Mouse (Mus musculus) kidney, postnatal 14 days (tissue): ENCODE measurements around the gene Kif1b.

ENCODE experiments used
- DNase-seq: peaks from one replicate; pipeline ENCODE4 v3.0.0; 2022; ENCODE audit warnings: mixed read lengths

Kif1b gene

DNA sequence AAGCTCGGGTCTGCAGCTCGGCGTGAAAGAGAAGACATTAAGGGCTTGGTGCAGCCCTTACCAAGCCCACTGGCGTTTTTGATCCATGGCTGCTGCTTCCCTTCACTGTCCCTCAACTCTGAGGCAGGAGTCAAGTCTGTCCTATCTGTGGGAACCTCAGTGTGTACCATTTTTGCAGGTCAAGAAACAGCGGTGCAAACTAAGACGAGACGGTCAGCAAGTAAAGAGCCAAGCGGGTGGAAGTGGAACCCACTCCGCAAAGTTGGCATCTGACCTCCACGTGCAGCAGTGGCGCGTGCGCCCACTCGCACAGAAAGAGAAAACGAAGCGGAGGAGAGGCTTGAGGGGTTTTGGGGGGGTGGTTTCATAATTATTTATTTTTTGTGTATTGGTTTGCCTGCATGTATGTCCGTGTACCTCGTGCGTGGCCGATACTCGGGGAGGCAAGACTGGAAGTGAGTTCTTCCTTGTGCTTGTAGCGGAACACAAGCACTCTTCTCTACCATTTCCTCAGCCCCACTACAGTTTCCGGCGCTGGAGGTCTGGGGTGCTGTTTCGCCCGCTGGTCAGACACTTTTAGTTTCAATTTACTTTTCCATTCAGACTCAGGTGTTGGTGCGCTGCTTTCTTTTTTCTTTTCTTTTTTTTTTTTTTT is 140.4 kb downstream of the Kif1b start:
- peak; percentile 50 for DNase-seq

DNA sequence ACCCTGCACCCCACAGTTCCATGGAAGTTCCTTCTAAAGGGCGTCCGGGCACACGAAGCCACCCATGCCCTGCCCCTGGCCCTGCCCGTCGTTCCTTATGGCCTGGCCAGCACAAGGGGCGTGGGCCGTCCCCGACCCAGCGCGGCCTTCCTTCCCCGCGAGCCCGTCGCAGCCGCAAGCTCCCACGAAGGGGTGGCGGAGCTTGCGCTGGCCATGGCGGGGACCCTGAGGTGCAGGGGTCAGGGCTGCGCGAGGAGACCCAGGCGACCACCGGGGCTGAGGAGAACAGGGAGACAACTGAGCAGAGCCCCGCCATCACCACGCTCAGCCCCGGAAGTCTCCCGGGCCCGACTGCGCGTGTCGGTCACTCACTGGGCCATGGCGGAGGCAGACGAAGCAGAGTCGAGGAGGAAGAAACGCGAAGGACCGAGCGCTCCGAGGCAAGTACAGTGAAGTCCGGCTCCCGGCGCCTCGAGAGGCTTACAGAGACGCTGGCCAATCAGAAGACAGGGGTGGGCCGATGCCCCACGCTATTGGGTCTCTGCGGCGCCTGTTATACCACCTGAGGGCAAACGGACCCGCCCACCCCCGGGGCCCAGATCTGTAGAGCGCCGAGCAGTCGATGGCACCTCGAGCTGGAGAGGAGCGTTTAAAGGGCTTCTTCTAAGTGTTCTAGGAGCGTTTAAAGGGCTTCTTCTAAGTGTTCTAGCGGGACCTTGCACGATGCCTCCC is 141.1 kb downstream of the Kif1b start, which contains the start of gene Pgd:
Pgd (minus strand) TSS at position 557 of the 732 bp plus-strand sequence.
- peak; percentile 98 for DNase-seq

DNA sequence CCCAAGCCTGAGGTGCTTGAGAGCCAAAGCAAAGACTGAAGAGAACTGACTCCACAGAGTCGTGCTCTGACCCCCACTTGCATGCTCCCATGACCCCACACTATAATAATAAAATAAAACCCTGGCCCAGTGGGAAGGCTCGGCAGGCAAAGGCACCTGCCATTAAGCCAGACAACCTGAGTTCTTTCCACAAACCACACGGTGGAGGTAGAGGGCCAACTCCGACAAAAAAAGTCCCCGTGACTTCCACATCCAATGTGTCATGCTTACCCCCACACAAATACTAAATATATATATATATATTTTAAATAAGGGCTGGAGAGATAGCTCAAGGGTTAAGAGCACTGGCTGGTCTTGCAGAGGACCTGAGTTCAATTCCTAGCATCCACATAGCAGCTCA is 143.3 kb downstream of the Kif1b start:
- no peak for DNase-seq

DNA sequence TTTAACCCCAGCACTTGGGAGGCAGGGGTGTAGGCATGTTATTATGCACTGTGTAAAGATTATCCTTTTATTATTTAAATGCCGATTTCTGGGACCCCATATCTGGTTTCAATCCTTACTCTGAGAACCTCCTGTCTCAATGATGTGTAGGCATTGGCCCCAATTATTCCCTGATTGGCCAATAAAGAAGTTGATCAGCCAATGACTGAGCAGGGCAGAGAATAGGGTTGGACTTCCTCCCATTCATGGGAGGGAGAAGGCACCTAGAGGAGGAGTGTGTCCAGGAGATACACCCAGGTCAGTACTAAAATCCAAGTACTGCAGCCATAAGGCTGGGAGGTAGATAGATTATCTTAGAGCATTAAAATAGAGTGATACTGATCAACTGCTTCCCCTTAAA is 144.3 kb downstream of the Kif1b start:
- no peak for DNase-seq

DNA sequence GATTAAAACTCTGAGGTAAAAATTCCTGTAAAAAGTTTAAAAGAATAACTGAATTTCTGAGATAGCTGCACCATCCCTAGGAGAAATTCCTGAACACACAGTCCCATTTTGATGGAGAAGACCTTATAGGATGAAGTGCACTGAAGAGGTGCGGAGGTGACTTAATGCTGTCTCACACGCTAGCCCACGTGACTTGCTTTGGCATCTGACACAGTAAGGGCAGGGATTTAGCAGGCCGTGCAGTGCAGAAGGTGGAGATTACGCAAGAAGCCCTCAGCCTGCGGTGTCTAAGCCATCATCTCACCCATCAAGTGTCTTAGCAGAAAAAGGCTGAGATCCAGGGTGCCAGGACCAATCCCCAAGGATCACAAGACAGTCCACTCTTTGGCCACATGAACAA is 146.3 kb downstream of the Kif1b start:
- DNase-seq: no peak

DNA sequence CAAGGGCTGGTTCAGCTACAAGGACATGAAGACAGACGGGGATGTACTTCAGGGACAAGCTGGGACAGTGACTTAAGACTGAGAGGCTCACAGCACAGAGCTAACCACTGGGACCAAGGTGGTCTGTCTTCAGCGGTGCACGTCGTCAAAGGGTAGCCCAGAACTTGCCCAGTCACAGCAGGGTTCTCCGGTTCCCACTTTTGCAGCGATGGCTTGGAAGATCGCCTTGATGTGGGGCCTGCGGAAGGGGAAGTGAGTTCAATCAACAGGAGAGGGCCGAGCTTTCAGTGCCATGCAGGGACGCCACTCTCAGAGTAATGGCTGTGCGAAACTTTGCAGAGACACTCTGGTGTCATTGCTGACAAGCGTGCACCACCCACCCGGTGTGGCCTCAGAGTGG is 147.6 kb downstream of the Kif1b start:
- DNase-seq: no peak

DNA sequence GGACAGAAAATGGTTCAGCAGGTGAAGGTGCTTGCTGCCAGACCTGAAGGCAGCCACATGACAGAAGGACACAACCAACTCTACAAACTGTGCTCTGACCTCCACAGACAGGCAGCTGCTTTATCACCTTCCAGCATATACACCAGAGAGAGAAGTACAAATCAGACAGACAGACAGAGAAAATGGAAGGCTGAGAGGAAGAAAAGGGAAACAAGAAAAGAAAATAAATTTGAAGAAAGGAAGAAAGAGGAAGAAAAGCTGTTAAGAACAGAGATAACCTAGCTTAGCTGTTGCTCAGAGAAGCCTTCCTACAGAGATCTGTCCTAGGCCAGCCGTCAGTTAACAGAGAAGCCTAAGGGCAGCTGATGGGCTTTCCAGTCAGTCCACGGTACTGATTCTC is 148.3 kb downstream of the Kif1b start:
- DNase-seq: no peak

DNA sequence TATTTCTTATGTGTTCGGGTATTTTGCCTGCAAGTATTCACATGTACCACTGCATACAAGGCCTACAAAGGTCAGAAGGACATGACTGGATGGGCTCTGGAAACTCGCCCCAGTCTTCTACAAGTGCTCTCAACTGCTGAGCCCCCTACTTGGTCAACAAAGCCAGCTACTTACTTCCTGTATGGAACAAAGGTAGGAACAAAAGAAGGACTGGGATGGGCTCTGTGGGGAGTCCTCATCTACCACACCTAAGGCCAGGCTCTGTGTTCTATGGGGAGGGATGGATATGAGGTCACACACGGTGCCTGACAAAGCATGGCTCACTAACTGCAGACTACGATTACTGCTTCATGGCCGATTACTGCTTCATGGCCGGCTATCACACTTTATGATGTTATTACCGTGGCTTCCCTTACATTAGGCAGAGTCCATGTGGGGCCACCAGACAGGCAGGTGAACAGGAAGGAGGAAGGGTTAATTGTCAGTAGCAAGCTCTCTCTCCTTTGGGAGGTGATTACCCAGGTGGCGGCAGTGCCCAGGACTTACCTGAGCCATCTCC is 150.0 kb downstream of the Kif1b start:
- no peak for DNase-seq

DNA sequence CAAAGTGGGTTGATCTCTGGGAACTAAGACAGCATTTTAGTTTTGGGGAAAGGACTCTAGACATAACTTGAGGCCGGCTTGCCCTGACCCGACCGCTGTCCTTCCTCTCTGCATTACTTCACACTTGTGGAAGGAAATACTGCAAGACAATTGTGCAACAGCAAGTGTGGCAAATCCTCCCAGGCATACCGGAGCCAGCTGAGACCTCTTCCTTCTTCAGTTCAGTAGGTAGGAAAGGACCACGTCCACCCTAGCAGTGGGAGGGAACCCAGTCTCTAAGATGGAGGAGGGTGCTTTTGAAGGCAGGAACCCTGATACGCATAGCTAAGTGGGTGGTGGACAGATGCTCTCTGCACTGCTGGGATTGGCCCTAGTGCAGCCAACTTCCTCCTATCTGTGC is 151.8 kb downstream of the Kif1b start:
- DNase-seq: no peak

DNA sequence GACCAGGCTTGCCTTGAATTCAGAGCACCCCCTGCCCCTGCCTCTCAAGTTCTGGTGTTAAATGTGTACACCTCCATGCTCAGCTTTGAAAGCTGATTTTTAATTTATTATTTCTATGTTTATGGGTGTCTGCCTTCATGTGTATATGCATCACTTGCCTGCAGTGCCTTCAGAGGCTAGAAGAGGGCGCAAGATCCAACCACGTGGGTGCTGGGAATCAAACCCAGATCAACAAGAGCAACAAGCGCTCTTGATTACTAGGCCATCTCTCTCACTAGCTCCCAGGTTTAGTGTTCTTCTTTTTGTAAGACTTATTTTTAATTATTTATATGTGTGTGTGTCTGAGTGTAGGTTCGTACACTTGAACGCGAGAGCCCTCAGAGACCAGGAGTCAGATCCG is 152.6 kb downstream of the Kif1b start:
- DNase-seq: no peak

DNA sequence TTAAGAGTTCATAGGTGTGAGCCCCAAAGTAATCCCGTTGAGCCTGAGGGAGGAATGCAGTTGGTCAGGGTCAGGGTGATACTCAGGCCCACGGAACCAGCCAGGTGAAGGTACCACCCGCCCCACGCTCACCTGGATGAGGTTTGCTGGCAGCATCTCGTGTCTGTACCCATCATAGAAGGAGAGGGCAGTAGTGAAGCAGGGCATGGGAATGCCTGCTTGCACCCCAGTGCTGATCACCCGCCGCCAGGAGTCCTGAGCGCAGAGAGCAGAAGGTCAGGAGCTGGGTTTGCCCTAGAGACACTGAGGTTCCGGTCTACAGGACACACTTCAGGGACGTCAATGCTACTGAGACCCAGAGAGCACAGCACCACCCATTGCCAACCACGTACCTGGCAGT is 156.8 kb downstream of the Kif1b start:
- no peak for DNase-seq

DNA sequence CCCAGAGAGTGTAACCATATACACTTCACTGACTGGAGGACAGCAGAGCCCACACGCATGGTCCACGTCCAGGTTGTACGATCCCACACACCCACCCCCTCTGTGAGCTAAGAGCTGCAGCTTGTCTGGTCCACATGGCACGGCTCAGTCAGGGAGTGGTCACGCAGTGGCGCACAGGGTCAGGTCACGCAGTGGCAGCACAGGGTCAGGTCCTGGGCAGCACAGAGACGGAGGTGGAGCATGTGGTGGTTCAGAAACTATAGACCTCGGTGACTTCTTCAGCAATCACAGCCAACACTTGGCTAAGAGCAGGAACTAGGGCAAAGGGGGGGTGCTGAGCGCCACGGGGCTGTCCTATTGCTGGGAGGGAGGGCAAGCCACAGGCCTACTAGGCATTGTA is 157.2 kb downstream of the Kif1b start:
- DNase-seq: no peak

DNA sequence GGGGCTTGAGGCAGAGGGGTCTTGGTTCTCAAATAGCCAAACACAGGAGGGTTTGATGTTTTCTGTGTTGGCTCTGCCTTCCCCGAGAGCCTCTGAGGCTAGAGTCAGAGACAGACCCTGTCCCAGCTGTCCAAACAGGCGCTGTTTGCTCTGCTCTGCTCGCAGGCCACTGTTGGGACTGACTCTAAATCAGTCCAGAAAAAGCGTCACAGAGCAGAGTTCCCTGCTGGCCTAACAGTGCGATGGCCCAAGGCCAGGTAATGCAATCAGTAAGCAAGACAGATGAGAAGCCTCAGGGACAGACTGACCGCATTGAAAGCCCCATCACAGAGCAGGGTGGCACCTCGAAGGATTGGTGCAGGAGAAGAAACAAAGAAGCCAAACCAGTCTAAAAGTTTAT is 157.9 kb downstream of the Kif1b start:
- peak; percentile 47 for DNase-seq

DNA sequence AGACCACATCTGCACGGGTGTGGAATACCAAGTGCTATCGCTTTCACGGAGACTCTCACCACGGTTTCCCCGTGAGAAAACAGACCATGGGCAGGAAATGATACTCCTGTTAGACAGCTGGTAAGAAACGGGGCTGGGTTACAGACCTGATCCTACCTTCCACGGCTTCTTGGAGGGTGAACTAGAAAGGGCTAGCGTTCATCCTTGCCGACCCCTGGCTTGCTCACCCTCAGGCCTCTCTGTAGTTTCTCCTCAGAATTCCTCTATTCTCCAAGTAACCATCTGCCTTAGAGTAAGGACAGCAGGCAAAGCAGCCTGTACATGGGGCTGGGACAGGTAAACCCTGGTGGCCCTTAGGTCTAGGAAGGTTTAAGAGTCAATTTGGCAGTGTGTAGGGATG is 158.3 kb downstream of the Kif1b start:
- DNase-seq: no peak

DNA sequence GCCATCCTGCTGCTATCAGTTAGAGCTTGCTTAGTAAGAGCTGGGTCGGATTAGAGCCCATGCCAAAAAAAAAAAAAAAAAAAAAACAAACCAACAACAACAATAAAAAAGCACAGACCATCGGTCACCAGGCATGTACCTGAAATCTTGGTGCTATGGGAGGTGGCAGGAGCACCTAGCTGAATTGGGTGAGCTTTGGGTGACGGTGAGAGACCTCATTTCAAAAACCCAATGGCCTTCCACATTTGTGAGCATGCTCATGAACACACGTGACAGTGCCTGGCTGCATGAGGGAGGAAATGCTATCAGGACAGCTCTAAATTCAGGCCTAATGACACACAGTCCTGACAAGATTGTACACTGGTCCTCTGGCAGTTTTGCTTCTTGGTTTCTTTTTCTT is 159.4 kb downstream of the Kif1b start:
- DNase-seq: no peak

DNA sequence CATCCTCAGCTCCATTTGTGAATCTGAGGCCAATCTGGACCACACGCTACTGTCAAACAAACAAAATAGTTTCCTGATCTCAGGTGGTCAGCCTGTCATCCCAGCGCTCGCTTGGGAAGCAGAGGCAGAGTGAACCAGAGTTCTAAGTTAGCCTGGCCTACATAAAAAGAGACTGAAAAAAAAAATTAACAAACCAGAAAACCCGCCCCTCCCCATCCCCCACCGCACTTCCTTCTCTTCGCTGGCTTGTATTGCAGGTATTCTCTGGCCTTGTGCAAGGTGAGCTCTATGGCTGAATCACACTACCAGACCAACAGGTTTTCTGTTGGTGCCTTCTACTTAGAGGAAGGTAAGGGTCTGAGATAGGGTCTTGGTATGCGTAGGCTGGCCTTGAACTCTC is 160.0 kb downstream of the Kif1b start:
- DNase-seq: no peak

DNA sequence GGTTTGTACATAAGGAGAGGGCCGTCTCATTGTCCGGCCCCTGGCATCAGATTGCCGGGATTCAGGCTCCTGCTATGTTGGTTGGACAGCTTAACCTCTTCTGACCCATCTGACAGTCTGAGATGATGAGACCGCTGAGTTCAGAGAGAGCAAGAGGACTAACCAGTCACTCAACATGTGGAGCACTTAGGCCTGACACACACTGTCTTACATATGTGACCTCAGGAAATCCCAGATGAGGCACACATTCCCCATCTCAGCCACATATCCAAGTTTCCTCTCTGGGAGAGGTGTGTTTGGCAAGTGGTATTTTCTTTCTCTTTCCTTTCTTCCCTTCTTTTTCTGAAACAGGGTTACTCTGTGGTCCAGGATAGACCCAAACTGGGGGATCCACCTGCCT is 162.3 kb downstream of the Kif1b start:
- no peak for DNase-seq

DNA sequence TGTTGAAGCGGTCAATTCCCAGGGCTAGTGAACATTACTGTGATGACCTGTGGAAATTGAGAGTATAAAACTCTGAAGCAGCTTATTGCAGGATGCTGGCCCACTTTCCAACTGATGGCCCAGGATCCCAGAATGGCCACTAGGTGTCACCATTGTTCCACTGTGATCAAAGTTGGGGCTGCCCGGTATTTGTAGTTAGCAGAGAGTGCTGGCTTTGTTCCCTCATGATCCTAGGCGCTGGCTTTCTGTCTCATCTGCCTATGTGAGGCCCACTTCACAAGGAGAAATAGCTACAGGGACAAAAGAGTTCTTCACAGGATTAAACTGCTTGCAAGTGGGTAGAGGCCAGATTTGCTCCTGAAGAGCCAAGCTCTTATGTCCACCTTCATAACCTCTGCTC is 163.0 kb downstream of the Kif1b start:
- peak; percentile 87 for DNase-seq

DNA sequence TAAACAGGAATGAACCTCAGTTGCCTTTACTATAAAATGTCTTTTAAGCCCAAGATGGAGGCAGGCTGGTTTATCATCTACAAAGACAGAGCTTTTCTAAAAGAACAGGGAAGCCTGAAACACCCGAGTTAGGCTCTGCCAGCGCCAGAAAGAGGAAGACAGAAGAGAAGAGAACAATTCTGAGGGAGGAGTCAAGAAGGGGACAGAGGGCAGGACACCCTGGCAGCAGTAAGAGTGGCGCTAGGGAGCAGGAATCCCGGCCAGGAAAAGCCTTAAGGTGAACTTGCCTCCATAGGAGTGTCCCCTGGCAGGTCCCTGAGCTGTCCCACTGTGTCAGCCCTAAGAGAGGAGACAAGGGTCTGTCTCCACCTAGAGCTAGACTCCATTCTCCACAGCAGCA is 163.9 kb downstream of the Kif1b start:
- DNase-seq: no peak

DNA sequence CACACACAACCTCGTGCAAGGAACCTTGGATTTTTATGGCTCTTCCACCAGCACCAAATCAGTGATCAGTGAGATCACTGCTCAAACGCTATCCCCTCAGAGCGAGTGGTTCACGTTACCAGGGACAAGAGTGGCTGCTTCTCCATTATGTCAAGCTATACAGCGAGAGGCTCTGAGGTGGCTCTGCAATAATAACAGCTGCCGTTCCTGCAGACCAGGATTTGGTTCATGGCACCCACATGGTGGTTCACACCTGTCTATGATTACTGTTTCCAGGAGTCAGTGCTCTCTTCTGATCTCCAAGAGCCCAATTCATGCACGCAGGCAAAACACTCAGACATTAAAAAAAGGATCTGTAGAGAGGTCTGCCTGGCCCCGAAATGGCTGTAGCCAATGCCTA is 169.0 kb downstream of the Kif1b start:
- DNase-seq: no peak

DNA sequence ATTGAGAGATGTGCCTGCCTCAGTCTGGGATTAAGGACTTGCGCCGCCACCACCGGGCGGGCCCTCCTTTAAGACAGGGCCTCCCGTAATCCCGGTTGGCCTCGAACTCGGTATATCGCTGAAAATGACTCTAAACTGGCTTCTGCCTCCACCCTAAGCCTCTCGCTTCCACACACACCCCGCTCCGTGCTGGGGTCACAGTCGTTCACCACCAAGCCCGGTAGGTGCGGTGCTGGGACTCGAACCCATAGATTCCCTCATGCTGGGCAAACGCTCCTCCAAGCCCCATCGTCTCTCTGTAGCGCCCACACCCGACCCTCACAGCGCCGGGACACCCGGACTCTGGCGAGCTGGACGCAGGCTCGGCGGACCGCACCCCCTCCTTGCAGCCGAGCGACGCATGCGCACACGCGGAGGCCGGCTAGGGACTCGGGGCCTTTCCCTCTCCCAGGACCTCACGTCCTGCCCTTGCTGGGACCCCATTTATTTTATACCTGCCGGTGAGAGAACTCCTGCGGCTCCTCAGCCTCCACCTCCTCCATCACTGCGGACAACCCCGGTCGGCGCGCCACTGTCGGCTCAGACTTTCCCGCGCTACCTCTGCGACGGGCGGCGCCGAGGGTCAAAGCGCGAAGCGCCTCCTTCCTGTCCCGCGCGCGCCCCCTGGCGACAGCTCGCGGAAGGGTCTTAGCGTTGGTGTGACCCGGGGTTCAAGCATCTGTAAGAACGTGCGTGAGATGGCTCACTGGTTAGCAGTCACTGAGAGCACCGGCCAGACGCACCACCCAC is 170.3 kb downstream of the Kif1b start, which contains the start of gene Cenps:
Cenps (minus strand) TSS at position 648 of the 789 bp plus-strand sequence.
- DNase-seq: peak; percentile 93

DNA sequence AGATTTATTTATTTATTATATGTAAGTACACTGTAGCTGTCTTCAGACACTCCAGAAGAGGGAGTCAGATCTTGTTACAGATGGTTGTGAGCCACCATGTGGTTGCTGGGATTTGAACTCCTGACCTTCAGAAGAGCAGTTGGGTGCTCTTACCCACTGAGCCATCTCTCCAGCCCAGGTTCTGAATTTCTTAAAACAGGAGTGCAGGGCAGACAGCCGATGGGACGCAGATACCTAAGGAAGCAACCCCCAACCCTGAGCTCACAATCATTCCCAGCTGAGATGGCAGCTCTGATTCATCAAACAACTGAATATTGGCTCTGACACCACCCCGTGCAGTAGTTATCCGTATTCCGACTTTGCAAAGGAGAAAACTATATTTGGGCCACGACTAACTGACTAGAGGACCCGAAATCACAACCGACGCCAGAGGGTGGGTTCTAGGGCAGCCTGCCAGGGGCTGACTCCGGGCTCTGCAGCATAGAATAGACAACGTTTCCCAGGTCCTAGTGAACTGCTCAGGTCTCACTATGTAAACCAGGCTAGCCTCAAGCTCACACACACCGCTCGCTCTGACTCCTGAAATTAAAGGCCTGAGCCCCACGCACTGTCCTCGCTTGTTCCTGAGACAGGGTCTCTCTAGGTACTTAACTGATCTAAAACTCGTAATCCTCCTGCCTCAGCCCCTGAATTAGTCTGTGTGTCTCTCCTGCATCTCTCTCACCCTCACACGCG is 171.2 kb downstream of the Kif1b start:
- DNase-seq: no peak

DNA sequence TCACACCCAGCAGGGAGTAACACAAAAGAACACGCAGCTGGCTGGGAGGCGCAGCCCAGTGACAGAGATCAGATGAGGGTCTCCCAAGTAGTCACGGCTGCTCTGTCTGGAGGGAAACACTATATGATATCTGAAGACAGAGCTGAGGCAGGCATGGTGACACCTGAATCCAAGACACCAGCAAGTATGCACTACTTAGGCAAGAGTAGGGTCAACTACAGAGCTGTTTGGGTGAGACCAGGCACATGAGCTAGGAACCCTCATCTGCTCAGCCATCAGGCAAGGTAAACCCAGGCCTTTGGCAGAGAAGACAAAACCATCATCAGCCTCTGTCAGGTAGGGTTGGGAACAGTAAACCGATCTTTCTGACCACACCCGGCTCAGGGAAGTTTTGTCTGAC is 174.1 kb downstream of the Kif1b start:
- no peak for DNase-seq
